In the genomic region with DNA sequence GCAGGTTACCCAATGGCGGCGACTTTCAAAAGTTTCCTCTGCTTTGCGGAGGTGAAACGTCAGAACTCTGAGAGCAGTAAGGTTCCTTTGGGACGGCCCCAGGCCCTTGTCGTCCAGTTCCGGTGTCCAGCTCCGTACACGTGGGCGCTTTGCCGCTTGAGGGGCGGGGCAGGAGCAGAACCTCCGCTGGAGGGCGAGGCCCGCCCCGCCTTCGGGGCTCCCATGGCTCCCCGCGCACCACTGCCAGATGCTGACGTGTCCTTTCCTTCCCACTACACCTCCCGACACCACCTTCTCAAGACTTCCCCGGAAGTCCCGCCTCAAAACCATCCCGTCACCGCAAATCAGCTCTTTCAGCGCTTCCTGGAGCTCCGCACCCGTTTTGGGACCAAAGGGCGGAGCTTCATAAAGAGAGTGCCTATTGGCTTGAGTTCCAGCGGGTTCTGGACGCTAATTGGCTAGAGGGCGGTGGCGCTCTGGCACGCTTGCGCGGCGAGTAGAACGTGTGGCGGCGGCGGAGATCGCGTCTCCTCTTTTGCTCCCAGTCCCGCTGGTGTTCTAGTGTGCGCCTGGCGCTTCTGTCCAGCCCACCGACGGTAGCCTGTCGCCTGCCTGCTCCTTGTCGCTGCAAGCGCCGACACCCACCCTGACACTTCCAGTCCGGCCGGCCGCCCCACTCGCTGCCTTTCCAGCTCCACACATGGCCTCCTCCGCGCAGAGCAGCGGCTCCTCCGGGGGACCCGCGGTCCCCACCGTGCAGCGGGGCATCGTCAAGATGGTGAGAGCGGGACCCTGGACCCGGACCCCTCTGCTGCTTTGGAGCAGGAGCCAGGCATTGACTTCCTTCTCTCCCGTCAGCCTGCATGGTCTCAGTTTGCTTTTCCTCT, we compare ENCODE assay signal across 7 mouse cellular contexts. TPM values are rescaled to one million over a fixed set of nuclear protein-coding genes. Genes with fewer than 3 reads are reported as not detected.
DNase-seq lines count a peak whose midpoint lies in the region; ATAC-seq lines count a peak whose summit lies in the region.

No protein-coding gene starts in this region.

- peak overlapping the region; percentile 77 for H3K27ac ChIP-seq in embryonic facial prominence, embryonic 12.5 days
- peak overlapping the region; percentile 39; the same call in 1 of the 2 replicates for H3K27ac ChIP-seq in limb, embryonic 11.5 days (replicated peaks; ENCODE audit: low read depth, low read length)
- H3K27ac ChIP-seq in midbrain, embryonic 14.5 days (replicated peaks; ENCODE audit: low read depth, low read length): peak overlapping the region; percentile 81

- WGBS in embryonic facial prominence, embryonic 12.5 days: under 1% methylated on average over 68 of the region's 68 CpGs
- under 1% methylated on average over 68 of the region's 68 CpGs for WGBS in limb, embryonic 11.5 days
- WGBS in midbrain, embryonic 14.5 days: under 1% methylated on average over 68 of the region's 68 CpGs

- H3K4me2 ChIP-seq in embryonic facial prominence, embryonic 12.5 days (replicated peaks): peak overlapping the region; percentile 60
- peak overlapping the region; percentile 70 for H3K4me2 ChIP-seq in limb, embryonic 11.5 days (ENCODE audit: low read depth, severe bottlenecking)
- peak overlapping the region; percentile 63 for H3K4me2 ChIP-seq in midbrain, embryonic 14.5 days (ENCODE audit: low read length)

- peak; percentile 98 for ATAC-seq in embryonic facial prominence, embryonic 12.5 days (ENCODE audit: insufficient number of reproducible peaks, insufficient read depth, low FRiP score, low TSS enrichment)
- ATAC-seq in limb, embryonic 11.5 days (ENCODE audit: insufficient number of reproducible peaks, low FRiP score, low TSS enrichment, low read depth): peak; percentile 99
- ATAC-seq in midbrain, embryonic 14.5 days (ENCODE audit: low FRiP score, low TSS enrichment): peak; percentile 99

- peak overlapping the region; percentile 84 for H3K4me3 ChIP-seq in embryonic facial prominence, embryonic 12.5 days
- peak overlapping the region; percentile 95 for H3K4me3 ChIP-seq in limb, embryonic 11.5 days (ENCODE audit: low read depth, low read length)
- H3K4me3 ChIP-seq in midbrain, embryonic 14.5 days (replicated peaks; ENCODE audit: low read depth, low read length): peak overlapping the region; percentile 88

- no peaks in the 10 kb centered on the region for H3K27me3 ChIP-seq in embryonic facial prominence, embryonic 12.5 days
- H3K27me3 ChIP-seq in limb, embryonic 11.5 days (ENCODE audit: control insufficient read depth, insufficient read depth, low read length): no peaks in the 10 kb centered on the region
- no peaks in the 10 kb centered on the region for H3K27me3 ChIP-seq in midbrain, embryonic 14.5 days (ENCODE audit: control insufficient read depth, insufficient read depth, low read length)

- DNase-seq in adrenal gland, postnatal 25 days: peak; percentile 97
- peak; percentile 100 for DNase-seq in heart, adult 11 months
- DNase-seq in kidney, adult 18-20 months: peak; percentile 98
- peak; percentile 96 for DNase-seq in limb, embryonic 11.5 days (ENCODE audit: low spot score)
- peak; percentile 99 for DNase-seq in midbrain, embryonic 14.5 days
- peak; percentile 89 to 96 for DNase-seq in spleen, adult 18-20 months

- no peaks in the 10 kb centered on the region for H3K9me3 ChIP-seq in embryonic facial prominence, embryonic 12.5 days
- H3K9me3 ChIP-seq in limb, embryonic 11.5 days (ENCODE audit: control insufficient read depth, low read length): no peaks in the 10 kb centered on the region
- H3K9me3 ChIP-seq in midbrain, embryonic 14.5 days (ENCODE audit: control insufficient read depth, low read length): no peaks in the 10 kb centered on the region

- no peaks in the 10 kb centered on the region for H3K36me3 ChIP-seq in embryonic facial prominence, embryonic 12.5 days
- no peaks in the 10 kb centered on the region for H3K36me3 ChIP-seq in limb, embryonic 11.5 days (ENCODE audit: control insufficient read depth, insufficient read depth, low read length)
- no peaks in the 10 kb centered on the region for H3K36me3 ChIP-seq in midbrain, embryonic 14.5 days (ENCODE audit: control insufficient read depth, insufficient read depth, low read length)

- H3K4me1 ChIP-seq in embryonic facial prominence, embryonic 12.5 days: peaks cover 25% of the 10 kb centered on the region
- peaks cover 11% of the 10 kb centered on the region; the same call in 1 of the 2 replicates for H3K4me1 ChIP-seq in limb, embryonic 11.5 days (ENCODE audit: control insufficient read depth, insufficient read depth, low read length)
- peaks cover 9% of the 10 kb centered on the region; the same call in 1 of the 2 replicates for H3K4me1 ChIP-seq in midbrain, embryonic 14.5 days (ENCODE audit: control insufficient read depth, insufficient read depth, low read length)

- H3K9ac ChIP-seq in embryonic facial prominence, embryonic 12.5 days: peak overlapping the region; percentile 74
- peak overlapping the region; percentile 74 for H3K9ac ChIP-seq in limb, embryonic 11.5 days (ENCODE audit: low read length)
- peak overlapping the region; percentile 68 for H3K9ac ChIP-seq in midbrain, embryonic 14.5 days (replicated peaks; ENCODE audit: low read length)

RNA-seq across cellular contexts. Expression of a gene that starts 5.2 kb away (rescaled TPM):
- 128 and 153 TPM in 2 replicates for total RNA-seq in adrenal gland, postnatal 25 days (2021)
- polyA plus RNA-seq in embryonic facial prominence, embryonic 12.5 days (2016; fragmentation: Nextera tagmentation; extraction: Ambion mirVana): 126 and 133 TPM in 2 replicates
- 120 and 124 TPM in 2 replicates for polyA plus RNA-seq in limb, embryonic 11.5 days (2014; fragmentation: Nextera tagmentation; extraction: Ambion mirVana)
- polyA plus RNA-seq in midbrain, embryonic 14.5 days (2014; fragmentation: Nextera tagmentation; extraction: Ambion mirVana): 56.9 and 84.5 TPM in 2 replicates

RNA-seq across cellular contexts. Expression of a gene that starts 31.0 kb away (rescaled TPM):
- not detected in 2 replicates for total RNA-seq in adrenal gland, postnatal 25 days (2021)
- not detected in 2 replicates for polyA plus RNA-seq in embryonic facial prominence, embryonic 12.5 days (2016; fragmentation: Nextera tagmentation; extraction: Ambion mirVana)
- polyA plus RNA-seq in limb, embryonic 11.5 days (2014; fragmentation: Nextera tagmentation; extraction: Ambion mirVana): not detected in 2 replicates
- not detected in 2 replicates for polyA plus RNA-seq in midbrain, embryonic 14.5 days (2014; fragmentation: Nextera tagmentation; extraction: Ambion mirVana)

RNA-seq across cellular contexts. Expression of a gene that starts 51.9 kb away (rescaled TPM):
- 15.7 and 16.5 TPM in 2 replicates for total RNA-seq in adrenal gland, postnatal 25 days (2021)
- polyA plus RNA-seq in embryonic facial prominence, embryonic 12.5 days (2016; fragmentation: Nextera tagmentation; extraction: Ambion mirVana): 11.9 and 14.1 TPM in 2 replicates
- polyA plus RNA-seq in limb, embryonic 11.5 days (2014; fragmentation: Nextera tagmentation; extraction: Ambion mirVana): 7.3 and 8.0 TPM in 2 replicates
- polyA plus RNA-seq in midbrain, embryonic 14.5 days (2014; fragmentation: Nextera tagmentation; extraction: Ambion mirVana): 8.4 and 9.5 TPM in 2 replicates

RNA-seq across cellular contexts. Expression of a gene that starts 52.5 kb away (rescaled TPM):
- total RNA-seq in adrenal gland, postnatal 25 days (2021): not detected in 2 replicates
- polyA plus RNA-seq in embryonic facial prominence, embryonic 12.5 days (2016; fragmentation: Nextera tagmentation; extraction: Ambion mirVana): not detected in 2 replicates
- not detected in 2 replicates for polyA plus RNA-seq in limb, embryonic 11.5 days (2014; fragmentation: Nextera tagmentation; extraction: Ambion mirVana)
- polyA plus RNA-seq in midbrain, embryonic 14.5 days (2014; fragmentation: Nextera tagmentation; extraction: Ambion mirVana): not detected in 2 replicates

RNA-seq across cellular contexts. Expression of a gene that starts 56.7 kb away (rescaled TPM):
- total RNA-seq in adrenal gland, postnatal 25 days (2021): 156 and 169 TPM in 2 replicates
- 359 and 364 TPM in 2 replicates for polyA plus RNA-seq in embryonic facial prominence, embryonic 12.5 days (2016; fragmentation: Nextera tagmentation; extraction: Ambion mirVana)
- 302 and 320 TPM in 2 replicates for polyA plus RNA-seq in limb, embryonic 11.5 days (2014; fragmentation: Nextera tagmentation; extraction: Ambion mirVana)
- 390 and 430 TPM in 2 replicates for polyA plus RNA-seq in midbrain, embryonic 14.5 days (2014; fragmentation: Nextera tagmentation; extraction: Ambion mirVana)

Comparison
In these comparisons a context has a peak if more than half of its experiments do, and no peak if none do; other contexts are left out.
1. Peak in every context shown above with its lines: DNase-seq, ATAC-seq, H3K4me3 ChIP-seq and H3K27ac ChIP-seq.